28 mouse cellular contexts compared by ENCODE assay signal in genomic region chr8:119588321-119588720, GRCm38 (mm10). TPM values are rescaled to one million over a fixed set of nuclear protein-coding genes. Genes with fewer than 3 reads are reported as not detected.
DNase-seq lines count a peak whose midpoint lies in the region; ATAC-seq and TF ChIP-seq lines count a peak whose summit lies in the region.
"Had no signal": no experiment of that assay in that cellular context is flagged by ENCODE, and none has a peak within 500 bp of the region (broad histone marks: within the 10 kb centered on the region; RNA-seq: fewer than 3 reads in every experiment).

No protein-coding gene starts in this region.

- ATAC-seq in heart, embryonic 11.5 days (replicated peaks; ENCODE audit: insufficient number of reproducible peaks, low FRiP score, low TSS enrichment): no peak
- 0 out of 2 replicates have a peak, but pooled peaks have one; percentile 11 for ATAC-seq in heart, postnatal 0 days (ENCODE audit: insufficient read depth, low read depth)
- ATAC-seq in stomach, postnatal 0 days (ENCODE audit: low FRiP score, low TSS enrichment): no peak
- ATAC-seq: forebrain, embryonic 16.5 days; midbrain, embryonic 13.5 days had no signal

- TF ChIP-seq CTCF in heart, postnatal 0 days (IDR thresholded peaks at IDR 0.05; ENCODE audit: low read depth): no peak
- TF ChIP-seq CTCF in left cerebral cortex, adult 2 months (IDR thresholded peaks at IDR 0.05): peak; percentile 38
- peak; percentile 44 for TF ChIP-seq CTCF in stomach, postnatal 0 days (IDR thresholded peaks at IDR 0.05; ENCODE audit: low read depth)

- no peak overlapping the region for H3K4me3 ChIP-seq in heart, embryonic 11.5 days (ENCODE audit: low read depth, low read length)
- H3K4me3 ChIP-seq in heart, postnatal 0 days (ENCODE audit: low read depth, low read length): no peak overlapping the region
- no peak overlapping the region for H3K4me3 ChIP-seq in left cerebral cortex, adult 2 months
- H3K4me3 ChIP-seq in stomach, postnatal 0 days (ENCODE audit: low read depth, low read length): no peak overlapping the region
- H3K4me3 ChIP-seq: embryonic facial prominence, embryonic 10.5 days; limb, embryonic 15.5 days; midbrain, embryonic 13.5 days; myocyte had no signal

- H3K4me1 ChIP-seq in heart, embryonic 11.5 days (ENCODE audit: control insufficient read depth, insufficient read depth, low read length): peaks cover 10% of the 10 kb centered on the region
- no peaks in the 10 kb centered on the region for H3K4me1 ChIP-seq in heart, postnatal 0 days (ENCODE audit: control insufficient read depth, insufficient read depth)
- no peaks in the 10 kb centered on the region for H3K4me1 ChIP-seq in stomach, postnatal 0 days (replicated peaks; ENCODE audit: control insufficient read depth, insufficient read depth)

- H3K27ac ChIP-seq in heart, embryonic 11.5 days (ENCODE audit: low read depth, low read length): peak overlapping the region; percentile 70
- no peak overlapping the region for H3K27ac ChIP-seq in heart, postnatal 0 days (ENCODE audit: low read depth)
- no peak overlapping the region for H3K27ac ChIP-seq in left cerebral cortex, adult 2 months
- no peak overlapping the region for H3K27ac ChIP-seq in stomach, postnatal 0 days (replicated peaks)
- H3K27ac ChIP-seq: embryonic facial prominence, embryonic 10.5 days; limb, embryonic 15.5 days; liver, embryonic 14.5 days; midbrain, embryonic 13.5 days had no signal

- peaks cover 5% of the 10 kb centered on the region for H3K27me3 ChIP-seq in heart, embryonic 11.5 days (ENCODE audit: control insufficient read depth, insufficient read depth, low read length)
- H3K27me3 ChIP-seq in heart, postnatal 0 days (ENCODE audit: control insufficient read depth, insufficient read depth, low read length): no peaks in the 10 kb centered on the region
- H3K27me3 ChIP-seq in stomach, postnatal 0 days (ENCODE audit: control insufficient read depth, insufficient read depth, low read length): no peaks in the 10 kb centered on the region
- H3K27me3 ChIP-seq: CH12.LX; limb, embryonic 15.5 days; midbrain, embryonic 13.5 days had no signal

- intact Hi-C loops in heart, postnatal 36 days (cut with DNase I): no loop called here
- intact Hi-C loops in heart, postnatal 14 days (cut with DNase I): no loop called here
- intact Hi-C loops in left cerebral cortex, adult 2 months (cut with DNase I): no loop called here

- no peak for DNase-seq in heart, postnatal 36 days
- DNase-seq in heart, postnatal 0 days (ENCODE audit: low spot score): no peak
- DNase-seq in heart, postnatal 14 days: no peak
- DNase-seq in left cerebral cortex, adult 2 months (ENCODE audit: extremely low spot score in 1 of 2, low spot score in 2 of 2): no peak
- DNase-seq in left cerebral cortex, adult 11 months (ENCODE audit: low spot score): no peak
- no peak for DNase-seq in stomach, postnatal 0 days (ENCODE audit: low spot score)
- DNase-seq: adrenal gland, adult 8-10 months; B cell, adult 2 months; cerebellum, adult 11-12 months; cerebellum, postnatal 10 days; gastrocnemius, postnatal 25 days; kidney, adult 18-20 months; kidney, postnatal 25 days; lung, embryonic 14.5 days; thymus, postnatal 25 days had no signal

- no peaks in the 10 kb centered on the region for H3K36me3 ChIP-seq in heart, embryonic 11.5 days (ENCODE audit: control insufficient read depth, insufficient read depth, low read length)
- no peaks in the 10 kb centered on the region for H3K36me3 ChIP-seq in heart, postnatal 0 days (replicated peaks; ENCODE audit: control insufficient read depth, insufficient read depth, low read length)
- no peaks in the 10 kb centered on the region for H3K36me3 ChIP-seq in stomach, postnatal 0 days (ENCODE audit: control insufficient read depth, insufficient read depth, low read length)
- H3K36me3 ChIP-seq: embryonic facial prominence, embryonic 10.5 days; G1E; limb, embryonic 15.5 days; midbrain, embryonic 13.5 days had no signal

- 59% methylated on average over 4 of the region's 4 CpGs for WGBS in heart, embryonic 11.5 days (ENCODE audit: insufficient replicate concordance)
- 59% methylated on average over 4 of the region's 4 CpGs for WGBS in heart, postnatal 0 days
- WGBS in stomach, postnatal 0 days: 67% methylated on average over 4 of the region's 4 CpGs

- no peak for TF ChIP-seq EP300 in heart, postnatal 0 days (IDR thresholded peaks at IDR 0.05; ENCODE audit: low read depth)
- no peak for TF ChIP-seq EP300 in stomach, postnatal 0 days (optimal IDR thresholded peaks at IDR 0.05)

- H3K9me3 ChIP-seq in heart, embryonic 11.5 days (replicated peaks; ENCODE audit: control insufficient read depth, low read length): no peaks in the 10 kb centered on the region
- H3K9me3 ChIP-seq in heart, postnatal 0 days (replicated peaks; ENCODE audit: control insufficient read depth, low read length): no peaks in the 10 kb centered on the region
- no peaks in the 10 kb centered on the region for H3K9me3 ChIP-seq in stomach, postnatal 0 days (ENCODE audit: control insufficient read depth, low read length)
- H3K9me3 ChIP-seq: embryonic facial prominence, embryonic 10.5 days; limb, embryonic 15.5 days; midbrain, embryonic 13.5 days had no signal

- no peak overlapping the region for H3K9ac ChIP-seq in heart, embryonic 11.5 days (ENCODE audit: low read depth, low read length)
- no peak overlapping the region for H3K9ac ChIP-seq in heart, postnatal 0 days (replicated peaks; ENCODE audit: low read depth, low read length)
- no peak overlapping the region for H3K9ac ChIP-seq in stomach, postnatal 0 days (ENCODE audit: low read length)
- H3K9ac ChIP-seq: limb, embryonic 15.5 days; liver, embryonic 14.5 days; lung, embryonic 14.5 days; midbrain, embryonic 13.5 days had no signal

- peak overlapping the region; percentile 32 for H3K4me2 ChIP-seq in heart, embryonic 11.5 days
- H3K4me2 ChIP-seq in heart, postnatal 0 days (ENCODE audit: low read depth, low read length): no peak overlapping the region
- H3K4me2 ChIP-seq in stomach, postnatal 0 days (replicated peaks; ENCODE audit: low read depth): no peak overlapping the region
- H3K4me2 ChIP-seq: limb, embryonic 15.5 days; lung, embryonic 14.5 days; midbrain, embryonic 13.5 days had no signal

RNA-seq across cellular contexts. Expression of gene Dnaaf1, which starts 13.3 kb away (rescaled TPM):
- polyA plus RNA-seq in heart, embryonic 11.5 days (2014; fragmentation: Nextera tagmentation; extraction: Ambion mirVana): 0.26 and 0.38 TPM in 2 replicates
- total RNA-seq in heart, postnatal 36 days (2021): not detected
- not detected in 2 replicates for total RNA-seq in heart, postnatal 0 days (2014; rRNA removed; ENCODE audit: low replicate concordance)
- 0.07 and 0.41 TPM in 2 replicates for polyA plus RNA-seq in heart, postnatal 0 days (2015; fragmentation: Nextera tagmentation; extraction: Ambion mirVana)
- total RNA-seq in heart, postnatal 14 days (2021): under 1 TPM in 1 of 2 experiments, not detected in 1; 0.12 TPM
- under 1 TPM; 0.27 to 0.35 TPM for total RNA-seq in left cerebral cortex, adult 2 months (2021)
- polyA plus RNA-seq in stomach, postnatal 0 days (2015; fragmentation: Nextera tagmentation; extraction: Ambion mirVana): 0.24 and 0.30 TPM in 2 replicates
- total RNA-seq: adrenal gland, adult 8-10 months; gastrocnemius, postnatal 25 days; megakaryocyte, adult 5-6 weeks had no signal
- polyA plus RNA-seq: lung, embryonic 14.5 days; spleen, adult 2 months had no signal

RNA-seq across cellular contexts. Expression of gene Hsdl1, which starts 13.3 kb away (rescaled TPM):
- polyA plus RNA-seq in heart, embryonic 11.5 days (2014; fragmentation: Nextera tagmentation; extraction: Ambion mirVana): 36.3 and 37.3 TPM in 2 replicates
- 10 to 100 TPM; 19.1 to 21.1 TPM for total RNA-seq in heart, postnatal 36 days (2021)
- total RNA-seq in heart, postnatal 0 days (2014; rRNA removed; ENCODE audit: low replicate concordance): 25.0 and 36.3 TPM in 2 replicates
- 20.6 and 21.2 TPM in 2 replicates for polyA plus RNA-seq in heart, postnatal 0 days (2015; fragmentation: Nextera tagmentation; extraction: Ambion mirVana)
- 10 to 100 TPM; 17.9 to 20.7 TPM for total RNA-seq in heart, postnatal 14 days (2021)
- total RNA-seq in left cerebral cortex, adult 2 months (2021): 10 to 100 TPM; 42.3 to 43.1 TPM
- polyA plus RNA-seq in stomach, postnatal 0 days (2015; fragmentation: Nextera tagmentation; extraction: Ambion mirVana): 21.3 and 21.4 TPM in 2 replicates

RNA-seq across cellular contexts. Expression of gene Taf1c, which starts 16.7 kb away (rescaled TPM):
- polyA plus RNA-seq in heart, embryonic 11.5 days (2014; fragmentation: Nextera tagmentation; extraction: Ambion mirVana): 7.1 and 8.0 TPM in 2 replicates
- total RNA-seq in heart, postnatal 36 days (2021): 1 to 10 TPM; 3.6 to 3.8 TPM
- total RNA-seq in heart, postnatal 0 days (2014; rRNA removed; ENCODE audit: low replicate concordance): 5.3 and 5.6 TPM in 2 replicates
- polyA plus RNA-seq in heart, postnatal 0 days (2015; fragmentation: Nextera tagmentation; extraction: Ambion mirVana): 3.4 and 3.7 TPM in 2 replicates
- total RNA-seq in heart, postnatal 14 days (2021): 1 to 10 TPM; 4.0 to 4.2 TPM
- total RNA-seq in left cerebral cortex, adult 2 months (2021): 10 to 100 TPM; 10.7 to 12.1 TPM
- 5.9 and 6.2 TPM in 2 replicates for polyA plus RNA-seq in stomach, postnatal 0 days (2015; fragmentation: Nextera tagmentation; extraction: Ambion mirVana)

RNA-seq across cellular contexts. Expression of gene Adad2, which starts 24.2 kb away (rescaled TPM):
- not detected in 2 replicates for polyA plus RNA-seq in heart, embryonic 11.5 days (2014; fragmentation: Nextera tagmentation; extraction: Ambion mirVana)
- total RNA-seq in heart, postnatal 36 days (2021): not detected
- not detected in 2 replicates for total RNA-seq in heart, postnatal 0 days (2014; rRNA removed; ENCODE audit: low replicate concordance)
- polyA plus RNA-seq in heart, postnatal 0 days (2015; fragmentation: Nextera tagmentation; extraction: Ambion mirVana): not detected in 2 replicates
- total RNA-seq in heart, postnatal 14 days (2021): not detected
- under 1 TPM; 0.18 to 0.54 TPM for total RNA-seq in left cerebral cortex, adult 2 months (2021)
- polyA plus RNA-seq in stomach, postnatal 0 days (2015; fragmentation: Nextera tagmentation; extraction: Ambion mirVana): not detected in 2 replicates
- total RNA-seq: adrenal gland, adult 8-10 months; CH12.LX; G1E; megakaryocyte, adult 5-6 weeks had no signal
- polyA plus RNA-seq: forebrain, embryonic 16.5 days; G1E; hindbrain, embryonic 11.5 days; liver, embryonic 14.5 days; lung, embryonic 14.5 days; midbrain, embryonic 13.5 days; myocyte; neural tube, embryonic 14.5 days; spleen, adult 2 months had no signal

RNA-seq across cellular contexts. Expression of gene Mbtps1, which starts 29.8 kb away (rescaled TPM):
- polyA plus RNA-seq in heart, embryonic 11.5 days (2014; fragmentation: Nextera tagmentation; extraction: Ambion mirVana): 63.6 and 80.5 TPM in 2 replicates
- 10 to 100 TPM; 39.7 to 41.3 TPM for total RNA-seq in heart, postnatal 36 days (2021)
- total RNA-seq in heart, postnatal 0 days (2014; rRNA removed; ENCODE audit: low replicate concordance): 62.1 and 68.7 TPM in 2 replicates
- polyA plus RNA-seq in heart, postnatal 0 days (2015; fragmentation: Nextera tagmentation; extraction: Ambion mirVana): 36.9 and 37.1 TPM in 2 replicates
- 10 to 100 TPM; 54.0 to 54.7 TPM for total RNA-seq in heart, postnatal 14 days (2021)
- 10 to 100 TPM; 61.0 to 64.3 TPM for total RNA-seq in left cerebral cortex, adult 2 months (2021)
- 37.1 and 38.4 TPM in 2 replicates for polyA plus RNA-seq in stomach, postnatal 0 days (2015; fragmentation: Nextera tagmentation; extraction: Ambion mirVana)
